ENCODE assay signal across 8 mouse cellular contexts in the genomic region with DNA sequence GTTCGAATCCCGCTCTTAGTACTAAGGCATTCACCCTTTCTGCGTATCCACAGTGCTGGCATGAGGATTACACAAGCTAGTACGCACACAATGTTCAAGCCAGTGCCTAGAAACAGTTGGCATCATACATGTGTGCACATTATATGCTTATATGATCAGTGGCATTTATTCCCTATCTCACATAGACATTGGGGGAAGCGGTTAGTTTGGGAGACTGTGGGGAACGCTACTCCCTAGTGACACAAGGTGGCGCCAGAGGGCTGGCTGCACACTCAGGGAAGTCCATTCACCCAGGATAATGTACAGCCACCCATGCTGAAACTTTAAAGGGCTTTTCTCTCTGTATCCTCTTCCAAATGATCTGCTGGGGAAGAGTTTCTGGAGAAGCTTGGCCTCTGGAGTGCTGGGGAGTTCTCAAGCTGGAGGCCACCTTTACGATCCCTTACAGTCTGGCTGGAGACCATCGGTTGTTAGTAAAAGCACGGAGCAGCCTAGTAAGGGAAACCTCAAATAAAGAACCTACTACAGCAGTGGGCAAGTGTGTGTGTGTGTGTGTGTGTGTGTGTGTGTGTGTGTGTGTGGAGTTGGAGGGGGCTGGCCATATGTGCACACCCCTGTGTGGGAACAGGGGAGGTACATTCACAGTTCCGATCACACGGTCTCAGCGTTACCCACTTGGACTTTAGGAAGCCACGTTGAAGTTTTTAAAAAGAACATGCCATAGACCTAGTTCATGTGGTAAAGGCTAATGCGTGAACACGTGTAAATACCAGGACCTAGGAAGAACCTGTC.
DNase-seq lines count a peak whose midpoint lies in the region; ATAC-seq lines count a peak whose summit lies in the region.

No protein-coding gene starts in this region.

- H3K4me3 ChIP-seq in embryonic facial prominence, embryonic 10.5 days, result no peak overlapping the region
- no peak overlapping the region for H3K4me3 ChIP-seq in heart, embryonic 10.5 days
- no peak overlapping the region for H3K4me3 ChIP-seq in liver, embryonic 11.5 days (ENCODE audit: low read depth, low read length)
- H3K4me3 ChIP-seq in neural tube, embryonic 12.5 days, result no peak overlapping the region

- H3K4me1 ChIP-seq in embryonic facial prominence, embryonic 10.5 days, result peaks cover 16% of the 10 kb centered on the region
- H3K4me1 ChIP-seq in heart, embryonic 10.5 days, result no peaks in the 10 kb centered on the region; the same call in 1 of the 2 replicates
- no peaks in the 10 kb centered on the region for H3K4me1 ChIP-seq in liver, embryonic 11.5 days (replicated peaks; ENCODE audit: control insufficient read depth, insufficient read depth, low read length)
- H3K4me1 ChIP-seq in neural tube, embryonic 12.5 days, result no peaks in the 10 kb centered on the region

- DNase-seq in 416B (ENCODE audit: low read depth), result peak; percentile 6
- DNase-seq in adrenal gland, postnatal 25 days, result peak; percentile 71
- DNase-seq in embryonic facial prominence, embryonic 10.5 days (ENCODE audit: low spot score), result peak; percentile 76
- peak; percentile 82 for DNase-seq in heart, embryonic 10.5 days (ENCODE audit: low spot score)
- peak; percentile 69 for DNase-seq in kidney, postnatal 14 days
- no peak for DNase-seq in liver, embryonic 11.5 days (ENCODE audit: low spot score)
- peak; percentile 52 for DNase-seq in thymus, postnatal 4 days

- 81% methylated on average over 16 of the region's 16 CpGs for WGBS in embryonic facial prominence, embryonic 10.5 days
- 80% methylated on average over 16 of the region's 16 CpGs for WGBS in heart, embryonic 10.5 days
- WGBS in liver, embryonic 11.5 days, result 80% methylated on average over 16 of the region's 16 CpGs
- WGBS in neural tube, embryonic 12.5 days, result 79% methylated on average over 16 of the region's 16 CpGs

- peak; percentile 20 for ATAC-seq in liver, embryonic 11.5 days (replicated peaks; ENCODE audit: low FRiP score)
- peak; percentile 77 for ATAC-seq in neural tube, embryonic 12.5 days (ENCODE audit: low FRiP score, low read depth)

- no peak overlapping the region for H3K27ac ChIP-seq in embryonic facial prominence, embryonic 10.5 days (replicated peaks)
- H3K27ac ChIP-seq in heart, embryonic 10.5 days, result no peak overlapping the region
- no peak overlapping the region for H3K27ac ChIP-seq in liver, embryonic 11.5 days (ENCODE audit: low read depth, low read length)
- no peak overlapping the region for H3K27ac ChIP-seq in neural tube, embryonic 12.5 days

- H3K36me3 ChIP-seq in embryonic facial prominence, embryonic 10.5 days (replicated peaks), result peaks cover 85% of the 10 kb centered on the region
- peaks cover 52% of the 10 kb centered on the region for H3K36me3 ChIP-seq in heart, embryonic 10.5 days
- H3K36me3 ChIP-seq in liver, embryonic 11.5 days (ENCODE audit: control insufficient read depth, insufficient read depth, low read length), result peaks cover 5% of the 10 kb centered on the region; the same call in 1 of the 2 replicates
- H3K36me3 ChIP-seq in neural tube, embryonic 12.5 days, result peaks cover 7% of the 10 kb centered on the region; the same call in 1 of the 2 replicates

- no peaks in the 10 kb centered on the region for H3K9me3 ChIP-seq in embryonic facial prominence, embryonic 10.5 days
- no peaks in the 10 kb centered on the region for H3K9me3 ChIP-seq in heart, embryonic 10.5 days
- H3K9me3 ChIP-seq in liver, embryonic 11.5 days (ENCODE audit: control insufficient read depth, low read length), result no peaks in the 10 kb centered on the region
- H3K9me3 ChIP-seq in neural tube, embryonic 12.5 days, result no peaks in the 10 kb centered on the region

- no peaks in the 10 kb centered on the region for H3K27me3 ChIP-seq in embryonic facial prominence, embryonic 10.5 days (replicated peaks; ENCODE audit: low read depth, poor library complexity, severe bottlenecking)
- H3K27me3 ChIP-seq in heart, embryonic 10.5 days (ENCODE audit: insufficient read depth, poor library complexity, severe bottlenecking), result peaks cover 43% of the 10 kb centered on the region; the same call in 1 of the 2 replicates
- H3K27me3 ChIP-seq in liver, embryonic 11.5 days (replicated peaks; ENCODE audit: control insufficient read depth, insufficient read depth, low read length), result no peaks in the 10 kb centered on the region
- no peaks in the 10 kb centered on the region for H3K27me3 ChIP-seq in neural tube, embryonic 12.5 days (replicated peaks)

- no peak overlapping the region for H3K4me2 ChIP-seq in liver, embryonic 11.5 days
- H3K4me2 ChIP-seq in neural tube, embryonic 12.5 days (replicated peaks), result no peak overlapping the region

- H3K9ac ChIP-seq in liver, embryonic 11.5 days (ENCODE audit: low read depth, low read length), result no peak overlapping the region
- H3K9ac ChIP-seq in neural tube, embryonic 12.5 days, result no peak overlapping the region
